Mouse (Mus musculus) heart, postnatal 0 days (tissue): ENCODE results near the gene Fam83e. TPM values are rescaled to one million over a fixed set of nuclear protein-coding genes. Genes with fewer than 3 reads are reported as not detected.

Source experiments
- ATAC-seq: fragments of 200-750 bp; cut with Nextera tagmentation; 2 replicates; pipeline ENCODE4 v1.8.0; 2017; ENCODE audit warnings: low read depth, moderate number of reproducible peaks, moderate library complexity; ENCODE audit not compliant: insufficient read depth
- DNase-seq: peaks from one replicate; pipeline ENCODE4 v3.0.0-alpha.2; 2016; ENCODE audit warnings: low spot score
- H3K27ac ChIP-seq: fragments of 300-500 bp; sonication (generic); 2 replicates; pipeline ENCODE4 v1.5.1; 2014; ENCODE audit warnings: low read depth, mild to moderate bottlenecking
- H3K27me3 ChIP-seq: fragments of 300-500 bp; sonication (generic); 2 replicates; pipeline ENCODE4 v1.6.1; 2014; ENCODE audit warnings: low read length, mixed read lengths; ENCODE audit not compliant: control insufficient read depth, insufficient read depth
- H3K36me3 ChIP-seq: fragments of 300-500 bp; sonication (generic); replicated peaks from 2 replicates; pipeline ENCODE4 v1.6.1; 2014; ENCODE audit warnings: low read length, mixed read lengths; ENCODE audit not compliant: control insufficient read depth, insufficient read depth
- H3K4me1 ChIP-seq: fragments of 300-500 bp; sonication (generic); 2 replicates; pipeline ENCODE4 v1.6.1; 2014; ENCODE audit warnings: antibody characterized with exemption; ENCODE audit not compliant: control insufficient read depth, insufficient read depth
- H3K4me2 ChIP-seq: fragments of 300-500 bp; sonication (generic); 2 replicates; pipeline ENCODE4 v1.6.1; 2014; ENCODE audit warnings: low read depth, mild to moderate bottlenecking, low read length, moderate library complexity
- H3K4me3 ChIP-seq: fragments of 300-500 bp; sonication (generic); 2 replicates; pipeline ENCODE4 v1.5.1; 2014; ENCODE audit warnings: low read depth, low read length
- H3K9ac ChIP-seq: fragments of 300-500 bp; sonication (generic); replicated peaks from 2 replicates; pipeline ENCODE4 v1.6.1; 2014; ENCODE audit warnings: low read depth, low read length, mixed read lengths
- H3K9me3 ChIP-seq: fragments of 300-500 bp; sonication (generic); replicated peaks from 2 replicates; pipeline ENCODE4 v1.6.1; 2016; ENCODE audit warnings: low read length; ENCODE audit not compliant: control insufficient read depth
- CTCF ChIP-seq: IDR thresholded peaks from 2 replicates; pipeline ENCODE4 v1.5.1; 2016; ENCODE audit warnings: antibody characterized with exemption, control low read depth, low read depth
- EP300 ChIP-seq: IDR thresholded peaks from 2 replicates; pipeline ENCODE4 v1.6.1; 2016; ENCODE audit warnings: antibody characterized with exemption, low read depth
- WGBS: fragments of 180-500 bp; shearing (Covaris S2); extraction: QIAGEN DNeasy Blood & Tissue Kit; methylation state at CpG from one replicate; pipeline ENCODE4 v1.1.7; 2014; 5-methylcytosine and 5-hydroxymethylcytosine counted together
- polyA plus RNA-seq: library from polyadenylated mRNA; unstranded; fragments of >200 nt; fragmentation: Nextera tagmentation; extraction: Ambion mirVana; gene quantifications from 2 replicates; pipeline ENCODE4 v1.2.1, GENCODE M21; 2015
- total RNA-seq: library from RNA; depleted of rRNA; stranded (reverse); fragments of >200 nt; gene quantifications from 2 replicates; pipeline ENCODE4 v1.2.3, GENCODE M21; 2014; ENCODE audit warnings: low replicate concordance

Gene Fam83e
- total and polyA plus RNA-seq, 2 experiments from 2014 or later: 0.07 TPM; not detected in 1

DNA sequence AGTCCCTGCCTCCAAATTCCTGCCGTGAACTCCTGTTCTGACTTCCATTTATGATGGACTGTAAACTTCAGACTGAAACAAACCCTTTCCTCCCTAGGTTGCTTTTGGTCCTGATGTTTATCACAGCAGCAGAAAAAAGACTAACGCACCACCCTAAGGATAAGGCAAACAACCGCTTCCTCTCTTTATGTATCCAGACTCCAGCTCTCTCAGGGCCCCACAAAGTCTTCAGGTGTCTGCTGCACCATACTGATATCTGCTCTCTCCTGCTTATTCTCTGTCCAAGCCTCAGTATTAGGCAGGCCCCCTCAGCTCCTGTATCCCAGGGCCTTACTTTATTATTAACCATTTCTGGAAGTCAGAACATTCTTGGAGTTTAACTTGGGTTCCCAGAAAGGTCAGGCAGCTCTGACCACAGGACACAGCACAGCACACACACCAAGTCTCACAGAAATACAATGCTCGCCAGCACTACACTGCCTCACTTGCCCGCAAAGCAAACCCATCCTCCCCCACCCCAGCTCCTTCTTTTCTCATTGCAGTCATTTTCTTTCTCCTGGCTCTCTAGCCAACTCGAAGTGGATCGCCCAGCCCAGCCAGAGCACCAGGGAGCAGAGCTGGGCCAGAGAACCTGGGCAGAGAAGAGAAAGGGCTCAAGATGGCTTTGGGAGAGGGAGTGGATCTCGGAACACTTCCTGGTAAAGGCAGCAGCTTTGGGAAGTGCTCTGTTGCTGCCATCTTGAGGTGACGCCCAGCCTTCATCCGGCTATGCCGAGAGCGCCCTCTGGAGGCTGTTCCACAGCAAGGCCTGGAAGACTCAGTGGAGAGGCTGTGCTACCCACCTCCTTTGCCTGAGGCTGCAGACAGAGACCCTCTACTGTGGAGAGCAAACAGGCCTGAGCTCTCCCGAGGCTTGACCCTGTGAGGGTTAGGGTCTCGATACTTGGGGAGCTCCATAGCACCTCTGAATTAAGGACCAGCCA lies 38.6 kb upstream of the Fam83e start:
- peak overlapping the region; percentile 89 for H3K27ac ChIP-seq
- H3K4me3 ChIP-seq: no peak overlapping the region
- H3K9ac ChIP-seq: no peak overlapping the region
- ATAC-seq (peak; percentile 48), DNase-seq (peak; percentile 86)
- H3K4me1 ChIP-seq: peaks cover 26% of the 10 kb centered on the region
- H3K4me2 ChIP-seq: 0 out of 2 replicates have a peak overlapping the region, but pooled peaks have one; percentile 12
- H3K9me3 ChIP-seq: no peaks in the 10 kb centered on the region
- WGBS: 32% methylated on average over 14 of the region's 14 CpGs
- H3K27me3 ChIP-seq: no peaks in the 10 kb centered on the region
- no peaks in the 10 kb centered on the region for H3K36me3 ChIP-seq
- no peak for TF ChIP-seq EP300
- peak; percentile 99 for TF ChIP-seq CTCF

DNA sequence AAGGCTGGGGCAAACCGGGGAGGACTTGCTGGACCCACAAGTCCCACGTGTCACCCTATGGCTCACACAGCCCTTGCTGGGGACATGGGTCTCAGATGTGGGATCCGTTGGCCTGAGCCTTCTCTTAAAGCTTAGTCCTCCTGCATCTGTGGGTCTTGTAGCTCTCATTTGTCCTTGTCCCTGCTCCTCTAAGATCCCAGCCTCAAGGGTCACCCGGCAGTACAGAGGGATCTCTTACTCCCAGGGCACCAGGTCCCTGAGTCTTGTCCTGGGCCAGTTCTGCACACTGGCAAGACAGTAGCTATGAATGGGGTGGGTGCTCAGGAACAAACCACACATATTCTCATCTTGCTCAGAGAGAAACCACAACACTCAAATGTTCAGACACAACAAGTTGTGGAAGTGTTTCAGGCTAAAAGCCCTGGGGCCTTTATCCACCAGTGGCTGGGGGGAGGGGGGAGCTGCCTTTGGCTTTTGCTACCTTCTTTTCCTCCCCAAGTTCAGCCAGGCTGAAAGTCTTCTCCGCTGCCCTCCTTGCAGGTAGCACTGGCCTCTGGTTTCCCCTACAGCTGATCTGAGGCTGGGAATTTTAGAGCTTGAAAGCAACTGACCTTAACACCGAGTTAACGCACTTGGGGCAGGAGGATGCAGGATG lies 37.5 kb upstream of the Fam83e start, which contains the start of gene Ntn5:
Ntn5 (plus strand) TSS at position 627 of the 655 bp plus-strand sequence.
- DNase-seq (no peak), ATAC-seq (no peak)
- Histone ChIP-seq H3K9ac (no peak within 1 kb of the TSS), H3K9me3 (no peaks in the 10 kb centered on the region), H3K4me3 (no peak within 1 kb of the TSS), H3K27me3 (no peaks in the 10 kb centered on the region), H3K27ac (no peak within 1 kb of the TSS), H3K36me3 (no peaks in the 10 kb centered on the region), H3K4me2 (no peak within 1 kb of the TSS), H3K4me1 (peaks cover 26% of the 10 kb centered on the region)
- TF ChIP-seq EP300: no peak
- TF ChIP-seq CTCF: no peak
- 76% methylated on average over 7 of the region's 7 CpGs for WGBS

DNA sequence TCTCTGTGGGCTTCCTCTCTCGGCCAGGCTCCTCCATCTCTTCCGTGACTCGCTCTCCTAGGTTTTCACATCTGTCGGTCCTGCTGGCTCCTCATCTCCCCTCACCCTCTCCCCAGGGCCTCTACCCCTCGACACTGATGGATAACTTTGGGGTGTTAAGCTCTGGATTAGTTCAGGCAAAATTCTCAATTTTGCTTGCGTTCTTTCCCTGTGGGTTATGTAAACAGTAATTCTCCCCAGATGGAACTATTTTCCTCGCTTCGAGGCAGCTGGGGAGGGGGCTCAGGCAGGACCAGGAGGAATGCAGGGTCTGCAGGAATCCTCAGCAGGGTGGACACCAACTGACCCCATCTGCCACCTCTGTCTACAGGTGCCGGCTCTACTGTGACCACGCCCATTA lies 35.2 kb upstream of the Fam83e start:
- 65% methylated on average over 10 of the region's 10 CpGs for WGBS
- Histone ChIP-seq H3K27ac (no peak overlapping the region), H3K4me3 (no peak overlapping the region), H3K4me2 (no peak overlapping the region), H3K4me1 (peaks cover 36% of the 10 kb centered on the region), H3K9me3 (no peaks in the 10 kb centered on the region), H3K9ac (no peak overlapping the region), H3K27me3 (no peaks in the 10 kb centered on the region), H3K36me3 (no peaks in the 10 kb centered on the region)
- TF ChIP-seq CTCF: no peak
- no peak for TF ChIP-seq EP300
- no peak for DNase-seq
- no peak for ATAC-seq

DNA sequence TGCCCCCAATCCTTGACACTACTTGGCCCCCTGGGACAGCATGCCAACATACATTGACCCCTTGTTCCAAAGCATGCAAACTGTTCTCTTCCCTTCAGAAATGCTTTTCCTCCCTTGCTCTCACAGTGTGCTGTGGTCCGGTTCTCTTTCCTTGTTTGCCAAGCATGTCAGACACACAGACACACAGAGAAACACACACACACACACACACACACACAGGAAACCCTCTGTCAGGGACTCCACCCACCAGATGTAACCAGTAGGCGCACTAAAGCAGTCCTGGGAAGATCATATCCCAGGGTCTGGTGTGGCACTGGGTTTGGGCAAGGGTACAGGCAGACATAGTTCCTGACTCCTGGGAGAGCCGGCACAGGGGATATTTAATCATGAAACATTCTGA lies 34.2 kb upstream of the Fam83e start:
- Histone ChIP-seq H3K36me3 (no peaks in the 10 kb centered on the region), H3K4me2 (no peak overlapping the region), H3K9me3 (no peaks in the 10 kb centered on the region), H3K27me3 (no peaks in the 10 kb centered on the region), H3K4me1 (peaks cover 28% of the 10 kb centered on the region), H3K27ac (no peak overlapping the region), H3K4me3 (no peak overlapping the region), H3K9ac (no peak overlapping the region)
- ATAC-seq (no peak), DNase-seq (no peak)
- 63% methylated on average over 3 of the region's 3 CpGs for WGBS
- TF ChIP-seq EP300: no peak
- TF ChIP-seq CTCF: no peak

DNA sequence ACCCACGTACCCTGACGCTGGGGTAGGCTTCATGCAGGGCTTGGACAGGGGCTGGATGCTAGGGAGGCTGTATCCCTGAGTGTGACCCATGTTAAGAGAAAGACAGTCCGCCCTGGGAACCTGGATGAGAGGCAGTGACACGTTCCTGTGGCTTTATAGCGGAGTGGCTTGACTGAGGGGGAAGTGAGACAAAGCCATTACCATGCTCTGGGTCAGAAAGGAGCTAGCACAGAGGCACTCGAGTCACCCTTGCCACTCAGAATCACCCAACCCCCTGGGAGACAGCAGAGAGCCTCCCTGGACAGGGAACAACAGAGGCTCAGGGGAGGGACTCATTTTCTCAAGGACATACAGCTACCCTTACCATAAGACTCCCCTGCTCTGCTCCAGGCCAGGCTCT lies 31.9 kb upstream of the Fam83e start:
- H3K27me3 ChIP-seq: no peaks in the 10 kb centered on the region
- no peak overlapping the region for H3K4me3 ChIP-seq
- no peak overlapping the region for H3K4me2 ChIP-seq
- WGBS: 72% methylated on average over 6 of the region's 6 CpGs
- H3K9ac ChIP-seq: peak overlapping the region; percentile 8; the same call in 1 of the 2 replicates
- ATAC-seq (no peak), DNase-seq (no peak)
- H3K36me3 ChIP-seq: no peaks in the 10 kb centered on the region
- H3K27ac ChIP-seq: peak overlapping the region; percentile 64
- no peaks in the 10 kb centered on the region for H3K9me3 ChIP-seq
- TF ChIP-seq EP300 (no peak), CTCF (no peak)
- H3K4me1 ChIP-seq: peaks cover 20% of the 10 kb centered on the region; the same call in 1 of the 2 replicates
